Mouse (Mus musculus) adrenal gland (tissue): Measurements from ENCODE around the gene Mrpl16.

Experiments
- intact Hi-C: fragments of 180-260 bp; cut with DNase I; formaldehyde crosslinking; loops from one replicate; pipeline ENCODE4 v1.15.1; 2025

Gene Mrpl16

GRCm38 (mm10) chr19:11800531-11801315, 30.5 kb downstream of the Mrpl16 start:
- intact Hi-C loops: no loop called here

- intact Hi-C loops: no loop called here
These were observed 34.2 kb downstream of the Mrpl16 start for GRCm38 (mm10) chr19:11804423-11804822.

GRCm38 (mm10) chr19:11807251-11807650, 37.1 kb downstream of the Mrpl16 start:
- intact Hi-C loops: no loop called here

GRCm38 (mm10) chr19:11807822-11808221, 37.6 kb downstream of the Mrpl16 start:
- intact Hi-C loops: no loop called here

- intact Hi-C loops: no loop called here
These were observed 38.3 kb downstream of the Mrpl16 start for GRCm38 (mm10) chr19:11808452-11808851.

- intact Hi-C loops: no loop called here
These were observed 40.0 kb downstream of the Mrpl16 start for GRCm38 (mm10) chr19:11810003-11810758.

GRCm38 (mm10) chr19:11810856-11811255, 40.7 kb downstream of the Mrpl16 start:
- intact Hi-C loops: no loop called here

- intact Hi-C loops: no loop called here
These were observed 41.6 kb downstream of the Mrpl16 start for GRCm38 (mm10) chr19:11811688-11812365.

- intact Hi-C loops: no loop called here
These were observed 42.9 kb downstream of the Mrpl16 start for GRCm38 (mm10) chr19:11813136-11813535.

GRCm38 (mm10) chr19:11813649-11814048, 43.5 kb downstream of the Mrpl16 start:
- intact Hi-C loops: no loop called here

GRCm38 (mm10) chr19:11814742-11815333, 44.6 kb downstream of the Mrpl16 start:
- intact Hi-C loops: loop anchor here (5.0 kb wide), 1 partner anchor 97 kb away; the partner anchor contains the start of gene Patl1

- intact Hi-C loops: loop anchor here (5.0 kb wide), 1 partner anchor 96 kb away; the partner anchor contains the start of gene Patl1
These were observed 46.5 kb downstream of the Mrpl16 start for GRCm38 (mm10) chr19:11816706-11817105.

GRCm38 (mm10) chr19:11817586-11817985, 47.4 kb downstream of the Mrpl16 start:
- intact Hi-C loops: loop anchor here (5.0 kb wide), 1 partner anchor 95 kb away; the partner anchor contains the start of gene Patl1

- intact Hi-C loops: loop anchor here (2.0 to 5.0 kb wide), 2 partner anchors 42 to 94 kb away; partner anchors contain the start of gene Patl1
These were observed 48.3 kb downstream of the Mrpl16 start for GRCm38 (mm10) chr19:11818199-11819142.

GRCm38 (mm10) chr19:11819143-11819700, 49.0 kb downstream of the Mrpl16 start, which contains the start of gene Stx3:
Gene Stx3, minus strand, starts transcription at chr19:11819403.
- intact Hi-C loops: loop anchor here (2.0 to 5.0 kb wide), 2 partner anchors 42 to 93 kb away; partner anchors contain the start of gene Patl1

GRCm38 (mm10) chr19:11819800-11820199, 49.6 kb downstream of the Mrpl16 start:
- intact Hi-C loops: loop anchor here (2.0 to 5.0 kb wide), 2 partner anchors 43 to 93 kb away; partner anchors contain the start of gene Patl1

- intact Hi-C loops: no loop called here
These were observed 50.0 kb downstream of the Mrpl16 start for GRCm38 (mm10) chr19:11820211-11820610.

- intact Hi-C loops: no loop called here
These were observed 53.3 kb downstream of the Mrpl16 start for GRCm38 (mm10) chr19:11823346-11824065.
